Comparison of ENCODE assay signal across 9 mouse cellular contexts in the genomic region with DNA sequence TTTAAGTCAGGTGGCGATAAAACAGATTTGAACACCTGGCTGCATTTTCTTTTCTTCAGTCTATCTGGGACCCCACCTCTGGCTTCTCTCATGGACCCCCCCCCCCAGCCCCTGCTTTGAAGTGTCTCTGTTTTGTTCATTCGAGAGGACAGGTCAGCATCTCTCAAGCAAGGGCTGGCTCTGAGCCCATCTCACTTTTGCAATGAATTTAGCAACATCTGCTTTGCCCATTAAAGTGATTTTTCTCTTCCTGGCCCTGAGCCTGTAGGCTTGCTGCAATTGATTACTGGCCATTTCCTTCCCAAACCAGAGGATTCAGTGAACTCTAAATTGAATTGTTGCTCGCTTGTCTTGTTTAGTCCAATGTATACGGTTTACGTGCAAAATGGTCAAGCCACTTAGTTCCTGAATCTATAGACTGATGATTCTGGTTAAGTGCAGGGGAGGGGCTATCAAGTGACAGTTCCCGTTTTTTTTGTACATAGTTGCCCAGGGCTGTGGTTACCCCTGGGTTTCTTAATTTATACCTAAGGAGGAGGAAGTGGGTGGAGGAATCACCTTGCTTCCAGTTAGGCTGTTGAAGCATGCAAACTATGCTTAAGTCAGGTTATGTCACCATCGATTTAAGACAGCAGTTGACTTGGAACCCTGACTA.
A peak's percentile ranks its signal among the peaks of the same experiment; 100 is the strongest.
DNase-seq lines count a peak whose midpoint lies in the region; ATAC-seq and TF ChIP-seq lines count a peak whose summit lies in the region.
"Had no signal": no experiment of that assay in that cellular context is flagged by ENCODE, and none has a peak within 500 bp of the region (broad histone marks: within the 10 kb centered on the region; RNA-seq: fewer than 3 reads in every experiment).

No protein-coding gene starts in this region.

- H3K9ac ChIP-seq in lung, embryonic 14.5 days: no peak overlapping the region
- H3K9ac ChIP-seq in forebrain, embryonic 14.5 days (ENCODE audit: low read length): no peak overlapping the region
- H3K9ac ChIP-seq in kidney, embryonic 16.5 days (replicated peaks; ENCODE audit: low read length): no peak overlapping the region
- H3K9ac ChIP-seq: heart, embryonic 15.5 days; liver, embryonic 14.5 days had no signal

- H3K9me3 ChIP-seq in lung, embryonic 14.5 days (ENCODE audit: low read depth, low read length): no peaks in the 10 kb centered on the region
- H3K9me3 ChIP-seq in forebrain, embryonic 14.5 days (replicated peaks; ENCODE audit: control insufficient read depth, low read length): no peaks in the 10 kb centered on the region
- no peaks in the 10 kb centered on the region for H3K9me3 ChIP-seq in kidney, embryonic 16.5 days (ENCODE audit: low read length)
- H3K9me3 ChIP-seq: heart, embryonic 15.5 days had no signal

- H3K4me1 ChIP-seq in lung, embryonic 14.5 days (ENCODE audit: insufficient read depth): 0 out of 2 replicates have a peak, but pooled peaks cover 11% of the 10 kb centered on the region
- H3K4me1 ChIP-seq in forebrain, embryonic 14.5 days (ENCODE audit: control insufficient read depth, insufficient read depth, low read length): no peaks in the 10 kb centered on the region
- peaks cover 23% of the 10 kb centered on the region for H3K4me1 ChIP-seq in kidney, embryonic 16.5 days (ENCODE audit: insufficient read depth, low read length)

- H3K27me3 ChIP-seq in lung, embryonic 14.5 days (ENCODE audit: insufficient read depth, low read length): no peaks in the 10 kb centered on the region
- H3K27me3 ChIP-seq in forebrain, embryonic 14.5 days (replicated peaks; ENCODE audit: control insufficient read depth, insufficient read depth, low read length): no peaks in the 10 kb centered on the region
- no peaks in the 10 kb centered on the region for H3K27me3 ChIP-seq in kidney, embryonic 16.5 days (ENCODE audit: insufficient read depth, low read length)
- H3K27me3 ChIP-seq: heart, embryonic 15.5 days had no signal

- intact Hi-C loops in gastrocnemius, adult 2 months (cut with DNase I): loop anchor here (10.0 kb wide), 1 partner anchor 149 kb away; a partner anchor contains a TSS

- DNase-seq in 3T3-L1 (ENCODE audit: low read depth, low spot score): peak; percentile 32
- DNase-seq in 416B (ENCODE audit: low read depth): peak; percentile 97
- peak; percentile 69 for DNase-seq in gastrocnemius, adult 2 months
- peak; percentile 68 for DNase-seq in lung, embryonic 14.5 days
- no peak for DNase-seq in yolk sac, embryonic 10.5 days (ENCODE audit: low spot score)
- DNase-seq in forebrain, embryonic 14.5 days (ENCODE audit: low spot score): no peak

- H3K4me3 ChIP-seq in gastrocnemius, adult 2 months: peak overlapping the region; percentile 41
- no peak overlapping the region for H3K4me3 ChIP-seq in lung, embryonic 14.5 days (ENCODE audit: low read depth, low read length)
- H3K4me3 ChIP-seq in forebrain, embryonic 14.5 days (ENCODE audit: low read depth, low read length): no peak overlapping the region
- H3K4me3 ChIP-seq in kidney, embryonic 16.5 days (ENCODE audit: low read length): no peak overlapping the region
- H3K4me3 ChIP-seq: heart, embryonic 15.5 days had no signal

- peak; percentile 63; the same call in 1 of the 2 replicates for ATAC-seq in lung, embryonic 14.5 days (ENCODE audit: insufficient read depth)
- no peak for ATAC-seq in forebrain, embryonic 14.5 days
- no peak for ATAC-seq in kidney, embryonic 16.5 days (ENCODE audit: low FRiP score, low TSS enrichment)

- H3K36me3 ChIP-seq in lung, embryonic 14.5 days (ENCODE audit: insufficient read depth): no peaks in the 10 kb centered on the region
- H3K36me3 ChIP-seq in forebrain, embryonic 14.5 days (ENCODE audit: control insufficient read depth, insufficient read depth, low read length): no peaks in the 10 kb centered on the region
- H3K36me3 ChIP-seq in kidney, embryonic 16.5 days (ENCODE audit: insufficient read depth, low read length): no peaks in the 10 kb centered on the region
- H3K36me3 ChIP-seq: heart, embryonic 15.5 days had no signal

- WGBS in lung, embryonic 14.5 days: 46% methylated on average over 7 of the region's 7 CpGs
- WGBS in forebrain, embryonic 14.5 days: 80% methylated on average over 7 of the region's 7 CpGs
- 37% methylated on average over 7 of the region's 7 CpGs for WGBS in kidney, embryonic 16.5 days

- no peak for TF ChIP-seq CTCF in gastrocnemius, adult 2 months (IDR thresholded peaks at IDR 0.05)
- TF ChIP-seq CTCF in lung, embryonic 14.5 days (IDR thresholded peaks at IDR 0.05; ENCODE audit: low read depth): no peak

- H3K27ac ChIP-seq in gastrocnemius, adult 2 months: peak overlapping the region; percentile 79
- no peak overlapping the region for H3K27ac ChIP-seq in lung, embryonic 14.5 days (ENCODE audit: low read depth)
- no peak overlapping the region for H3K27ac ChIP-seq in forebrain, embryonic 14.5 days (ENCODE audit: low read depth, low read length)
- H3K27ac ChIP-seq in kidney, embryonic 16.5 days (ENCODE audit: low read length): no peak overlapping the region
- H3K27ac ChIP-seq: heart, embryonic 15.5 days; liver, embryonic 14.5 days had no signal

- H3K4me2 ChIP-seq in lung, embryonic 14.5 days: no peak overlapping the region
- no peak overlapping the region for H3K4me2 ChIP-seq in forebrain, embryonic 14.5 days (ENCODE audit: low read length)
- H3K4me2 ChIP-seq in kidney, embryonic 16.5 days (replicated peaks; ENCODE audit: low read depth, low read length): no peak overlapping the region
- H3K4me2 ChIP-seq: heart, embryonic 15.5 days had no signal

Comparison
In these comparisons a context has a peak if more than half of its experiments do, and no peak if none do; other contexts are left out.
1. DNase-seq: peak in 3T3-L1 (single experiment), 416B (single experiment), gastrocnemius, adult 2 months (single experiment) and lung, embryonic 14.5 days (single experiment); none in yolk sac, embryonic 10.5 days (single experiment) and forebrain, embryonic 14.5 days (single experiment).